Mouse (Mus musculus): ENCODE results near the gene RPS10-NUDT3. TPM values are rescaled to one million over a fixed set of nuclear protein-coding genes. Genes with fewer than 3 reads are reported as not detected.

RPS10-NUDT3 gene
- polyA plus RNA-seq (2012; rRNA removed) = not detected in 2 replicates

DNA sequence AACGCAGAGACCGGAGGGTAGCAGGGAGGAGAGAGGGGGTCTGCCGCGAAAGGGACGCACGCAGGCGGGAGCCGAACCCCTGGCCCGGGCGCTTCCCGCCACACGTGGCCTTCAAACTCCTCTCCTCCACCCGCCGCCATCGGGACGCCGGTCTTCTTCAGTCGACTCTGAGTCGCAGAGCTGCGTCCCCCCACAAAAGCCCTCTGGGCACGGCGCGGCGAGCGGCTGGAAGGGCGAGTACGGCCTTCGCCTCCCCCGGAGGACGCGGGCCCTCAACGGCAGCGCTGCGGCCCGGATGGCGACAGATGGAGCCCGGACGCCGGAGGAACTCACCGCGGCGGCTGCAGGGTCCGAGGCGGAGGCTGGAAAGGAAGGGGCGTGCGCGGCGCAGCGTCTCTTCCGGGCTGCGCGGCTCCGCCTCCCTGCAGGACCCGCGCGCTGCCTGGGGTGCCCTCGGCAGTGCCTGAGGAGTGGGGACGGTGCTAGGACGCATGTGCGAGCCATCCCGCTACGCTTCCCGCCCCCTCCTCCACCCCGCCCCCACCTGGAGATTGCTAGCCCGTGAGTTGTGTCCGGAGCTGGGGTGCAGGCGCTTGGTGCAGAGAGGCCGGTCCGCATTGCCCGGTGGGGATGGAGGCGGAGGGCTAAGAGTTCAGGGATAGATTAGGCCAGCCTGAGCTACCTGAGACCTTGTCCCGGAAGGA lies at the start of gene RPS10-NUDT3:
Gene RPS10-NUDT3, minus strand, starts transcription at position 352 of the 704 bp plus-strand sequence.

GRCm38 (mm10) chr17:27655089-27656010 lies 20.3 kb upstream of the RPS10-NUDT3 start, which contains the start of gene Pacsin1:
TSS of gene Pacsin1 (plus strand) at chr17:27655509.

DNA sequence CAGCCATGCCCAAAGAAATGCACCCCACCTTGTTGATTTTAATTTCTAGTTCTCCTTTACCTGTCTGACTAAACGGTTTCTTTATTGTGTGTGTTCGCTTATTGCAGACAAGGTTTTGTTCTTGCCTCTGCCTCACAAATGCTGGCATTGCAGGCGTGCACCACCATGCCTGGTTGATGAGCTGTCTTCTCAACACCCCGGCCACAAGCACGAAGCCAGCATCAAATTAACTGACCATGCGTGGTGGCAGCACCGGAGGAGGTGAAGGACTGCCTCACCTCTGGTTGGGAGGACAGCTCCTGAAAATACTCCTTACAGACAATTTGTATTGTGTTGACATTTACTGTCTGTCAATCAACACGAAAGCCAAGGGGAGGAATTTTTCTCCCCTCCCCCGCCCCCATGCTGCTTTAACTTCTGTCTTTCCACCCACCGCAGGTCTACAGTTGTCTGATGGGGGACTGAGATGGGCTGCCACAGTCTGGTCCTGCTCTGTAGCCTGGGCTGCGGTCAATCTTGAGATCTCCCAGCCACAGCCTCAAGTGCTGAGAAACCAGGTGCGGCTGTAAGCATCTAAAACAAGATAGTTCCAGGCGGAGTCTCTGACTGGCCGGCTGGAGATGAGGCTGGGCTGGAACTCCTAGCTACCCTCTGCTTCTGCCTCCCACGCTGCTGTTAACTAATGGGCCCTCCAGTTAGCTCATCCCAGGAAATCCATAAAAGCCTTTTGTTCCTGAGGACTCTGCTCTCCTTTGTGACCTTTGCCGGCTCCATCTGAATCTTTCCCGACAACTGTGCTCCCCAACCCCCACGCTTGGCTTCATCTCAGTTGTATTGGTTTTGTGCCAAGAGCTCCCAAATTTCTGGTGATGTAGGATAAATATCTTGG lies 1.4 kb upstream of the RPS10-NUDT3 start, which contains the start of gene Rps10:
Gene Rps10, minus strand, starts transcription at position 538 of the 889 bp plus-strand sequence.

DNA sequence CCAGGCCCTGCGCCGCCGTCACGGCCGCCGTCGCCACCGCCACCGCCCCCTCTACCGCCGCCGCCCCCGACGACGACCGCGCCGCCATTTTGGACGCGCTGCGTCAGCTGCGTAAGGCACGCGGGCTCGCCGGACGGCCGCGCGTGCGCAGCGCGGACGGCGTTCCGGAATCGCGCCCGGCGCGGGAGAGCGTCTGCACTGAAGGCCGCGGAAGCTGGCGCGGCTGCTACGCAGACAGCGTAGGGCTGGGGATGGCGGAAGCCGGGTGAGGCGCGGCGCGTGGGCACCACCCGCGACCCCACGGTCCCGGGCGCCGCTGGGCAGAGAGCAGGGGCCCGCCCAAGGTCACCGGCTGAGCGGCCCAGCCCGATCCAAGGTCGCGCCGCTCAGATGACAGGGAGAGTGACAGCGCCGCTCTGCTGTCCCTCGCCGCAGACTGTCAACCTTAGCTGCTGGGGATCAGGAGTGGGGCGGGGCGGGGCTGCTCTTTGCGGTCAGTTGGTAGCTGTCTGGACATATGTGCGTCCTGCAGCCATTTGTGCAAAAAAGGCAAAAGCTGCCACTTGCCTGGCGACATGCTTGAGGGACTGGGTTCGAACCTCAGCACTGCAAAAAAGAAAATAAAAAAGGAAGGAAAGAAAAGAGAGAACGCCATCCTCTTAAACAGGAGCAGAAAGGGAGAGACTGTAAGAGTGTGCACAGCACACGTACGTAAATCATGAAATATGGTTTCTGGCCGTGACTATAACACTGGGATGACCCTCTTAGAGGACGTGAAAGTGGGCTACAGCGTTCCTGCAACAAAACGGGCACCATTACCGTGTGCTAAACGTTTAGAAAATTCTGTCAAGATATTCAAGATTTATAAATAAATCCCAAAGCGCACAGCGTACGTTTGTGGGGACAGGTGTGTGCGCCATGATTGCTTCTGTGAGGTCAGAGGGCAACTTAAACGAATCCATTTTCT lies 11.4 kb downstream of the RPS10-NUDT3 start, which contains the start of gene Nudt3:
Gene Nudt3, minus strand, starts transcription at position 136 of the 967 bp plus-strand sequence.

DNA sequence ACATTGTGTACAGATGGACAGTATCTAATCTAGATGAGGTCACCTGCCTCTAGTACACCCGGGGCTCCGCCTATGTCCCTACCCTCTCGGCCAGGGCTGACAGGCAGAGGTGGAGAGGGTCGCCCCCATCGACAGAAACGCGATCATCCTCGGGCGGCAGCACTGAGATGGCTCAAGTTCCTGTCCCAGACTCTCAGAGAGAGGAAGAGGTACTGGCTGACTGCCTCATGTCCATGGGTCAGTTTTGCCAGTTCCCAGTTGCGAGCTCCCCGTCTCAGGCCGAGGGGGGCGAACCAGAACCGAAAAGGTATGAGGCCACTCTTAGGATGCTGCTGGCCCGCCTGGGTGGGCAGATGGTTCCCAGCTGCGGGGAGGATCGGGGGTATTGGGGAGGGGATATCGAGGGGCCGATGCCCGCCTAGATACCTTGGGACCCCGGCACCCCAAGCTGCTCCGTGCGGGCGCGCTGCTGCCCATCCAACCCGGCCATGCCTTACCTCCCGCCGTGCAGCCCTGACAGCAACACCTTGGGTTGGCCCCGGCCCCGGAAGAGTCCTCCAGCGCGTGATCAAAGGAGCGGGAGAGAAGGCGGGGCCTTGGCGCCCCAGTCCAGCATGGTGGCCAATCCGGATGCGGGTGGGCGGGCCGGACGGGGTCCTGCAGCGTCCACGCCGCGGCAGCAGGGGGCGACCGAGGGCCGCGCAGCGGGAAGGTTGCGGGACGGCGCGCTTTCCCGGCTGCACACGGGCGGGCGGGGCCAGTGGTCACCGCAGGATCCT lies 69.7 kb downstream of the RPS10-NUDT3 start, which contains the start of gene AI413582:
Gene AI413582, minus strand, starts transcription at position 594 of the 779 bp plus-strand sequence.

GRCm38 (mm10) chr17:27556315-27557011 lies 78.6 kb downstream of the RPS10-NUDT3 start, which contains the start of gene Hmga1:
TSS of gene Hmga1 (plus strand) at chr17:27556497.

Other genes starting within 250 kb of the RPS10-NUDT3 start
- gene Grm4, start 113.8 kb downstream of the RPS10-NUDT3 start, polyA plus RNA-seq (2012; rRNA removed) = 6.6 and 7.1 TPM in 2 replicates
- gene Hmga1, start 78.7 kb downstream of the RPS10-NUDT3 start, polyA plus RNA-seq (2012; rRNA removed) = 55.2 and 57.7 TPM in 2 replicates
- 41.5 and 44.2 TPM in 2 replicates for gene AI413582, start 69.5 kb downstream of the RPS10-NUDT3 start, polyA plus RNA-seq (2012; rRNA removed)
- 102 and 148 TPM in 2 replicates for gene Nudt3, start 11.7 kb downstream of the RPS10-NUDT3 start, polyA plus RNA-seq (2012; rRNA removed)
- gene Rps10, start 1.4 kb upstream of the RPS10-NUDT3 start, polyA plus RNA-seq (2012; rRNA removed) = 1,844 and 2,082 TPM in 2 replicates
- 6.2 and 7.9 TPM in 2 replicates for gene Pacsin1, start 20.3 kb upstream of the RPS10-NUDT3 start, polyA plus RNA-seq (2012; rRNA removed)
- 20.5 and 29.6 TPM in 2 replicates for gene Spdef, start 93.7 kb upstream of the RPS10-NUDT3 start, polyA plus RNA-seq (2012; rRNA removed)
- 82.1 and 93.7 TPM in 2 replicates for gene D17Wsu92e, start 185.4 kb upstream of the RPS10-NUDT3 start, polyA plus RNA-seq (2012; rRNA removed)
- 140 and 144 TPM in 2 replicates for gene Snrpc, start 202.9 kb upstream of the RPS10-NUDT3 start, polyA plus RNA-seq (2012; rRNA removed)
- gene Uhrf1bp1, start 221.2 kb upstream of the RPS10-NUDT3 start, polyA plus RNA-seq (2012; rRNA removed) = 19.1 and 19.2 TPM in 2 replicates

Measured in ovary, adult 2 months (tissue).